Mouse (Mus musculus) kidney, postnatal 4 days (tissue): ENCODE results near the gene Uri1.
A peak's percentile ranks its signal among the peaks of the same experiment; 100 is the strongest.

Source experiments
- DNase-seq, 2 experiments: peaks; one replicate each; pipeline ENCODE4 v3.0.0; 2021; ENCODE audit warnings: mixed read lengths in 2 of 2

The Uri1 gene

GRCm38 (mm10) chr7:38023451-38023850, at the start of gene Uri1:
Gene Uri1 (minus strand): TSS chr7:38023551.
- no peak for DNase-seq

GRCm38 (mm10) chr7:38071065-38071464, 47.7 kb upstream of the Uri1 start:
- DNase-seq = no peak

GRCm38 (mm10) chr7:38070663-38071062, 47.3 kb upstream of the Uri1 start:
- DNase-seq = no peak

DNA sequence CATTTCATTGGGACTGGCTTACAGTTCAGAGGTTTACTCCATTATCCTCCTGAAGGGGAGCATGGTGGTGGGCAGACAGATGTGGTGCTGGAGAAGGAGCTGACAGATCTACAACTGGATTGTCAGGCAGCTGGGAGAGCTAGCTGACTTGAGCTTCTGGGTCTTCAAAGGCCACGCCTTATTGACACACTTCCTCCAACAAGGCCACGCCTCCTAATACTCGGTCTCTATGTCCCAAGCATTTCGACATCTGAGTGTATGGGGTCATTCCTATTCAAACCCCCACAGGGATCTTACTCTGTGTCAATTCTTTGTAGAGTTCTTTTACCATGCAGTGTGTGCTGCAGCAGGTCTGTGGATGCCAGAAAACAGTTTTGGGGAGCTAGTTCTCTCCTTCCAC, 41.1 kb upstream of the Uri1 start:
- DNase-seq = no peak

DNA sequence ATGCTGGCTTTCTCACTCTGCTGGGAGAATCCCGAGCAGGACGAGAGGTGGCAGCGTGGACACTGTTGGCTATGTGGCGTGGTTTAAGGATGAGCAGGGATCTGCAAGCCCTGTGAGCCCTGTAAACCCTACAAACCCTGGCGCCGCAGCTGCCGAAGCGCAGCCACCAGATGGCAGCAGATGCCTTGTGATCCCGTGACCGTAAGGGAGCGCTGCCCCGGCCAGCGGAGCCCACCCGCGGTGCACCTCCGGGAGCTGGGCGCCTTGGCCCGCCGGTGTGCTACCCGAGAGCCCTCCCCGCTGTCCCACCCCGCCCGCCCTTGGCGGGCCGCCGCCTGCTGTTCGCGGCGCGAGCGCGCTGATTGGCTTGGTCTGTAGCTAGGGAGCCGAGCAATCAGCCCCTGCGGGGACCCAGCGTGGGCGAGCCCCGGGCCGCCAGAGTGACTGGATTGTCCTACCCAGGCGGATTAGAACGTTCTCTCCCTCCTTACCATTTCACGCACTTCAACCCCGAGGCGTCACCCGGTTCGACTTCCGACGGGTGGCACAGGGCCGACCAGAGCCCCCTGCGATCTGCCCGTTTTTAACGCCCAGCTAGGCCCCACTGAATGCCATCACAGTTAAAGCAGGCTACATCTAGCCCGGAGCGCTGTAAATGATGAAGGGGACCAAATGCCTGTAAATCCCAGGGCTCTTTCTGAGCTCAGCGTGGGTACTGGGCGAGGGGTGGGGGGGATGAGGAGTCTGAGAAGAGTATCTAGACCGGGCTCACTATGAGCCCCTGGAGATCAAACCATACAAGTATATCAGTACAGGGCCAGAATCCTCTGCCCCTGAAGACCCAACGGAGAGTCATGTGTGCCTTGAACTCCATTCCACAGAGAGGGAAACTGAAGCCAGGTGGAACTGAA, 38.0 kb upstream of the Uri1 start:
- DNase-seq = peak; percentile 94 to 95

DNA sequence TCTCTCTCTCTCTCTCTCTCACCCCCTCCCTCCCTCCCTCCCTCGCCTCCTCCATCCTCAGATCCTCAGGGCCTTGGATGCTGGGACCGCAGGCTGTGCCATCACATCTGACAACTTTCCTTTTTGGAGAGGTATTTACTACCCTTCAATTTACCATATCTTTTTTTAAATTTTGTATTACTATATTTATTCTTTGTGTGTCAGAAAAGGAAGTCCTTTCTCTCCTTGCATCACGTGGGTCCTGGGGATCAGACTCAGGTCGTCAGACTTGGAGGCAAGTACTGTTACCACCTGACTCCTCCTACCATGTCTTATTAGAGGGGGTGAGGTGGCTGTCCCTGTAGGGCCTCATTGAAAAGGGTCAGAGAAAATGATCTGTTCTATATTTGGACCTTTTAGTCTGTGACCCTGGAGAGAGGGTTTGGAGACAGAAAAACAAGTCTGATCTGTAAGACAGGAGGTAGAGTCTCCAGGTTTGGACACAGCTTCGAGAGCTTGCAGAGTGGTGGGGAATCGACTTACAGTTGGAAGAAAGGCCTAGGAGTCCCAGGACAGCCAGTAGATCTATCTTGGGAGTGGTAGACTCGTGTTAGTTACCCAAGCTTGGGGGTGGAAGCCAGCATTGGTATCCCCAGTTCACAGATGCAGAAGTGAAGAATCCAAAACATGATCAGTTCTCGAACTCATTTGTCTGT, 36.4 kb upstream of the Uri1 start:
- no peak for DNase-seq

DNA sequence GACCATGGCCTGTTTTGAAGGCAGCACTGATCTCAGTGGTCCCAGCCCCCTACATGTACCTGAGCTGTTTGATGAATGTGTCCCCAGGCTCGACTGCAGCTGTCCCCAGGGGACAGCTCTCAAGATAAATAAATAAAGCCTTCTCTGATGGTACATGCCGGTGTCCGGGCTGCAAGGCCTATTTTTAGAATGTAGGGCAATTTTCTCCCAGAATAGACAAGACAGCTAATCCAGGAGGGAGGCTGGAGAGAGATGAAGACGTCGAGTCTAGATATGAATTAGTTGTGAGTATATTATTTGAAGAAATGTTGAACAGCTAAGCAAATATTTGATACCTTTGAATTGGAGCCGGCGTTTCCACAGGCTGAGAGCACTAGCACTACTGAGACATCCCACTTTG, 35.7 kb upstream of the Uri1 start:
- no peak for DNase-seq

- DNase-seq = no peak
These were observed 32.6 kb upstream of the Uri1 start for GRCm38 (mm10) chr7:38055996-38056395.

DNA sequence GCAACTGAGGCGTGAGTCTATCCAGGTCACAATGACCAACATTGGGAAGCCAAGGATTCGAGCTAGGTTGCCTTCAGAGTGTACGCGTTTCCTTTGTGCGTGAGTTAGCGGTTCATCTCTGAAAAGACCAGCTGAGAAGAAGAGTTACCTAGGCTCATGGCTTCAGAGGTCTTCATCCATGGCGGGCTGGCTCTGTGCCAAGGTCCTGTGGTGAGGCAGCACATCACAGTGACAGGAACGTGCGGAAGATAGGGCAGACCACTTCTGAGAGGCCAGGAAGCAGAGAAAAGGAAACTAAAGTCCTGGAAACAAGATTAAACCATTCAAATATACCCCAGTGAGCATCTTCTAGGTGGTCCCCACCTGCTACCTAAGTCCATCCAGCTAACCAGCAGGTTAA, 30.9 kb upstream of the Uri1 start:
- peak; percentile 10 to 13 for DNase-seq

DNA sequence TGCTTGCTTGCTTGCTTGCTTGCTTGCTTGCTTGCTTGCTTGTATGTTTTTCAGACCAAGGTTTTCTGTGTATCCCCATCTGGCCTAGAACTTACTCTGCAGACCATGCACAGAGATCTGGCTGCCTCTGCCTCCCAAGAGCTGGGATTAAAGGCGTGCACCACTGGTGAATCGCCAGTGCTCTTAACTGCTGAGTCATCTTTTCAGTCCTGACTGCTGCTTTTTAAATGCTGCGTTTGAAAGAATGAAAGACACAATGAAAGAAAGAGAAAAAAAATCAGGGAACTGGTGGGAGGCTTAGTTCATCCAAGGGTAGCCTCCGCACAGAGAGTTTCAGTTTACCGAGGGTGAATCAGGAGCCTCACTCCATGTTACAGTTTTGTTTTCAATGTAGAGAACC, 23.9 kb upstream of the Uri1 start:
- DNase-seq = no peak

GRCm38 (mm10) chr7:38041244-38041643, 17.9 kb upstream of the Uri1 start:
- no peak for DNase-seq

GRCm38 (mm10) chr7:38037586-38037985, 14.2 kb upstream of the Uri1 start:
- no peak for DNase-seq

- no peak for DNase-seq
These were observed 7.8 kb upstream of the Uri1 start for GRCm38 (mm10) chr7:38031183-38031582.

- DNase-seq = no peak
These were observed 7.3 kb upstream of the Uri1 start for GRCm38 (mm10) chr7:38030606-38031005.

DNA sequence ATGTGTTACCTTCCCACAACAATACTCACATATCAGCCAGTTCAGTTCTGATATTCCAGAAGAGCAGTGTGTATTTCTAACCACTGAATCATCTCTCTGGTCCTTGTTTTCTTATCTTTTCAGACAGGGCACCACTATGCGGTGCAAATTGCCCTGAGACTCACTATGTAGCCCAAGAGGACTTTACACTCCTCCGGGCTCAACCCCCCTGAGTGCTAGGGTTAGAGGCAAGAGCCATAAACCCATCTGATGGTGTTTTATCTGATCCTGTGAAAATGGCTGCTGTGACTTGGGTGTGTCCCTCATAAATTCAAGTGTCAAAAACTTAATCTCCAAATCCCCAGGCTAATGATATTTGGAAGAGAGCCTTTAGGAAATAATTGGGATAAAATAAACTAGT, 6.6 kb upstream of the Uri1 start:
- DNase-seq = no peak

GRCm38 (mm10) chr7:38029083-38029482, 5.7 kb upstream of the Uri1 start:
- DNase-seq = no peak

- DNase-seq = no peak
These were observed 4.7 kb upstream of the Uri1 start for GRCm38 (mm10) chr7:38027940-38028600.

DNA sequence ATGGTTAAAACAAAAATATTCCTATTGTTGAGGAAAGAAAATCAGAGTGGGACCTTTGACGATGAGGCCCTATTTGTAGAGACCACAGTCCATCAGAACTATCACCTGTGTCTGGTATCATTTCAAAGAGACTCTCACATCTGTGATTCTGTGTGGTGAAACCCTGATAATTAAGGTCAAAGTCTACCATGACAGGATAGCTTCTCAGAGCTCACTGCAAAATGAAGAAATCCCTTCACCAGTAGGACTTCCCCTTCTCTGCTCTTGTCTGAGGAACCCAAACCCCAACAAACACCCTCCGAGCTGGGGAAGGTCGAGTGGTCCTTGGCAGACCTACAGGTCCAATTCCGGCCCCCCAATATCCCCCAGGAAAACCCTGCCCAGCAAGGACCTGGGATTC, 1.5 kb upstream of the Uri1 start:
- DNase-seq = no peak

GRCm38 (mm10) chr7:38019770-38020169, 3.6 kb downstream of the Uri1 start:
- no peak for DNase-seq

DNA sequence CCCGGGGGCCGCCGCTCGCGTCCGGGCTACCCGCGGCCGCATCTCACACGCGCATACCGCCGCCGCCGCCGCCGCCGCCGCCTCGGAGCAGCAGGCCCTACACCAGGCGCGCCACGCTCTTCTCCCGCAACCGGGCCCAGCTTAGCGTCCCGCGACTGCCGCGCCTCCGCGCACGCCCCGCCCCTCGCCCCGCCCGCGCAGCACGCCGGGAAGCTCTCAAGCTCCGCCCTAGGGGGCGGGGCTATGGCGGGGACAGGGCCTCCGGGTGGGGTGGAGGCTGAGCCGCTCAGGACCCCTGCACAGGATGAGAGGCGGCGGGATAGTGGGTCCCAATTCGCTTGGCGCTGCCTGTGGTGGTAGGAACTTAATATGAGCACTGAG, 4.0 kb downstream of the Uri1 start:
- peak; percentile 95 to 97 for DNase-seq

DNA sequence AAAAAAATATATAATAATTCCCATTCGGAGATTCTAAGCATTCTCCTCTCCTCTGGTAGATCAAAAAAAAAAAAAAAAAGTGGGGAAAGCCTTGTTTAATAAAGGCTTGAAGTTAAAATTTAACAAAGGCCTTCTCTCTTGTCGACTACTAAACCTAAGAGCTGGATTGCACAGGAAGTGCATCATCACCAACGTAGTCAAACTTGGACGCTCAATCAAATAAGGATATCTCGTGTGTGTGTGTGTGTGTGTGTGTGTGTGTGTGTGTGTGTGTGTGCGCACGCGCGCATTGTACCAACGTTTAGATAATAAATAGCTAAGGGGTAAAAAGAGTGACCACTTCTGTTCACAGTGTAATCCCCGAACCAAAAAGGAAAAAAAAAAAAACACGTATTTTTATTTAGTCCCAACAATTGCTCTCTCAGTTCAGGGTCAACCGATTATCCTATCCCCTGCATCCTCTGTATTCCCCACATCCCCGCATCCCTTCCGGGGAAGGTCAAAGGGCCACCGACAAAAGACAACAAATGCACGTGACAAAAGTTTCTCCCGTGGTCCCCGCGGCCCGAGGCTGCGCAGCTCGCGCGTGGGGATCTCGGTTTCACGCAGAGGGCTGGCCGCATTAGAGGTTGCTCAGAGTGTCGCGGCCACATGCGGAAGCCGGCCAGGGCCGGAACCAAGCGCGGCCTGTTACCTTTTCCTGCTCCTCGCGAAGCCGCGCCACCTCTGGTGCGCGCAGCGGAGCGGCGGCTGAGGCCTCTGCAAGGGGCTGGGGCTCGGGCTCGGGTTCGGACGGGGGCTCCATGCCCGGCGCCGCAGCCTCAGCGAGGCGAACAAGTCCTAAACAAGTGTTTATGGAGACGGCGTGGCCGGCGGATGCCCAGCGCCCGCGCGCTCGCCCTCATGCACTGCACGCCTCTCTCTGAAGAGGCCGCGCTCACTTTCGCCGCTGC, 4.7 kb downstream of the Uri1 start:
- peak; percentile 72 to 86 for DNase-seq

- DNase-seq = no peak
These were observed 8.0 kb downstream of the Uri1 start for GRCm38 (mm10) chr7:38015356-38015755.

DNA sequence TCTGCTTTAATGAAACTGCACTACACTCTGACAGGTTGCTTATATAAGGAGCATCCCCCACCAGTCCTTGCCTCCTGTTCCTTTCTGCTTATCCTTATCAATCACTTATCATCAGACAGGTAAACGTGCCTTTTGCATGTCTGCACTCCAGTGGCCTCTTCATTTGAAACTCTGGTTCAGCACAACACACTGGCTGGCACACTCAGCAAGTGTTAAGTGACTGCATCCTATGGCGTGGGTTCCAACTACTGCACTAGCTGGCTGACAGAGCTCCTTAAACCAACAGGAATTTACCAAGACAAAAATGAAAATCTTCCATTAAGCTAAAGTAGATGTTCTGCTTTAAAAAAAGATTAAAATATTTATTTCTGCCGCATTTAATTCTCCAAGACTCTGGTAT, 9.4 kb downstream of the Uri1 start:
- no peak for DNase-seq
